Mouse (Mus musculus) forebrain, embryonic 11.5 days (tissue): ENCODE results near the gene Frs2. TPM values are rescaled to one million over a fixed set of nuclear protein-coding genes. Genes with fewer than 3 reads are reported as not detected.

Experiments
- ATAC-seq: fragments of 200-750 bp; cut with Nextera tagmentation; replicated peaks from 2 replicates; pipeline ENCODE4 v1.8.0; 2017; ENCODE audit warnings: moderate TSS enrichment; ENCODE audit not compliant: low FRiP score
- DNase-seq: peaks from one replicate; pipeline ENCODE4 v3.0.0-alpha.2; 2017; ENCODE audit warnings: low spot score
- H3K27ac ChIP-seq: fragments of 300-500 bp; sonication (generic); 2 replicates; pipeline ENCODE4 v1.5.1; 2014; ENCODE audit warnings: low read depth, low read length
- H3K27me3 ChIP-seq: fragments of 300-500 bp; sonication (generic); 2 replicates; pipeline ENCODE4 v1.6.1; 2014; ENCODE audit warnings: mild to moderate bottlenecking, low read length, mixed read lengths; ENCODE audit not compliant: control insufficient read depth, insufficient read depth
- H3K36me3 ChIP-seq: fragments of 300-500 bp; sonication (generic); 2 replicates; pipeline ENCODE4 v1.6.1; 2014; ENCODE audit warnings: mild to moderate bottlenecking, low read length, moderate library complexity, mixed read lengths; ENCODE audit not compliant: control insufficient read depth, insufficient read depth
- H3K4me1 ChIP-seq: fragments of 300-500 bp; sonication (generic); replicated peaks from 2 replicates; pipeline ENCODE4 v1.6.1; 2014; ENCODE audit warnings: low read length, mixed read lengths; ENCODE audit not compliant: control insufficient read depth, insufficient read depth
- H3K4me2 ChIP-seq: fragments of 300-500 bp; sonication (generic); 2 replicates; pipeline ENCODE4 v1.6.1; 2014; ENCODE audit warnings: low read depth, mild to moderate bottlenecking, low read length, moderate library complexity, mixed read lengths; ENCODE audit not compliant: severe bottlenecking
- H3K4me3 ChIP-seq: fragments of 300-500 bp; sonication (generic); 2 replicates; pipeline ENCODE4 v1.5.1; 2014; ENCODE audit warnings: low read depth, low read length
- H3K9ac ChIP-seq: fragments of 300-500 bp; sonication (generic); 2 replicates; pipeline ENCODE4 v1.6.1; 2014; ENCODE audit warnings: low read length
- H3K9me3 ChIP-seq: fragments of 300-500 bp; sonication (generic); 2 replicates; pipeline ENCODE4 v1.6.1; 2016; ENCODE audit warnings: low read length, mixed read lengths; ENCODE audit not compliant: control insufficient read depth
- WGBS: fragments of 180-500 bp; shearing (Covaris S2); extraction: QIAGEN DNeasy Blood & Tissue Kit; methylation state at CpG from one replicate; pipeline ENCODE4 v1.1.7; 2014; 5-methylcytosine and 5-hydroxymethylcytosine counted together
- polyA plus RNA-seq: library from polyadenylated mRNA; unstranded; fragments of >200 nt; fragmentation: Nextera tagmentation; extraction: Ambion mirVana; gene quantifications from 2 replicates; pipeline ENCODE4 v1.2.1, GENCODE M21; 2014

The Frs2 gene
- polyA plus RNA-seq, 1 experiment from 2014 or later: 29.4 TPM

DNA sequence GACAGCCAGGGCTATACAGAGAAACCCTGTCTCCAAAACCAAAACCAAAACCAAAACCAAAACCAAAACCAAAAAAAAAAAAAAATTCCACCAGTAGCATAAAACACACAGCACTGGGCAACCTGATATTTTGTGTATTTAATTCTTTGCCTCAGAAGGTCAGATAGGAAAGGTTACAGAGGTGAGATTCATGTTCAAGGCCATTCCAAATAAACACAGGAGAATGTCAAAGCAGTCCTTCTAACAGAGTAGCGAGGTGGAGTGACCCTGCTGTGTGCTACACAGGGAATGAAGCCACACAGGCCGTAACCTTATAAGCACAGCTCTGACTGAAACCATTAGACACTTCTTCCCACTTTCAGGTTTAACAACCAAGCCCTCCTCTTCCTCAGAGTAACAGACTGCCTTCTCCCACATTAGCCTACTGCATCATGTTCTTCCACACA, 66.4 kb downstream of the Frs2 start:
- Histone ChIP-seq H3K9ac (no peak overlapping the region), H3K4me2 (no peak overlapping the region), H3K9me3 (no peaks in the 10 kb centered on the region), H3K36me3 (no peaks in the 10 kb centered on the region), H3K4me1 (no peaks in the 10 kb centered on the region), H3K4me3 (no peak overlapping the region), H3K27me3 (no peaks in the 10 kb centered on the region), H3K27ac (no peak overlapping the region)
- WGBS: 80% methylated on average over 2 of the region's 2 CpGs
- DNase-seq (no peak), ATAC-seq (no peak)

DNA sequence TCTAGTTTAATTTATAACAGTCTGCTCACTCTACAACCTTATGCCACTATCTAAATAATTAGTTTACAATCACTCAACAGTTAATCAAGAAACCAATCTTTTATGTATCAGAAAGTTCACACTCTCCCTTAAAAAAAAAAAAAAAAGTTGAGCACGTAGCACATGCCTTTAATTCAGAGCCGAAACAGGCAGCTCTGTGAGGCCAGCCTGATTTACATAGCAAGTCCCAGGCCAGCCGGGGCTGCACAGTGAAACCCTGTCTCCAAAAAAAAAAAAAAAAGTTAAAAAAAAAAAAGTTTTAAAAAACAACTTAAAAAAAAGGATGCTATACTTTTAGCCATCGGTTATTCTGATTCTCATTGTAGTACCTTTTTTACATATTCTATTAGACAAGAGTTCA, 67.0 kb downstream of the Frs2 start:
- Histone ChIP-seq H3K27me3 (no peaks in the 10 kb centered on the region), H3K4me2 (no peak overlapping the region), H3K9me3 (no peaks in the 10 kb centered on the region), H3K9ac (no peak overlapping the region), H3K4me1 (no peaks in the 10 kb centered on the region), H3K36me3 (no peaks in the 10 kb centered on the region), H3K4me3 (no peak overlapping the region), H3K27ac (no peak overlapping the region)
- DNase-seq: no peak
- WGBS: 84% methylated on average over 4 of the region's 4 CpGs
- ATAC-seq: no peak

DNA sequence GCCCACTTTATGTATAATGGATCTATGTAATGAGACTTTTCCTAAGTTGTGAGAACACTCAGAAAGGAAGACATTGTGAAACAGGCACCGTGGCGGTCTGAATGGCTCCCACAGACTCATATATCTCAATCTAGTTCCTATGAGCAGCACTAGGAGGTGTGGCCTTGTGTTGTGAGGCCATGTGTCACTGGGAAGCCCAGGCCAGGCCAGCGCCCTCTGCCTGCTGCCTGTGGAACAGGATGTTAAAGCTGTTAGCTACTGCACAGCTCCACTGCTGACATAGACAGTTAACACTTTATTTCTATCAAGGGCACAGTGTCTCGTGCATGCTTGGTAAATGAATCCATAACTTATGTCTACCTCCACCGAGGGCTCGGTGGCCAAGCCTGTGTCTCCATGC, 70.0 kb downstream of the Frs2 start:
- no peak overlapping the region for H3K9ac ChIP-seq
- WGBS: 83% methylated on average over 6 of the region's 6 CpGs
- no peaks in the 10 kb centered on the region for H3K4me1 ChIP-seq
- no peak overlapping the region for H3K4me3 ChIP-seq
- no peaks in the 10 kb centered on the region; the same call in 1 of the 2 replicates for H3K36me3 ChIP-seq
- ATAC-seq (peak; percentile 67; the same call in 1 of the 2 replicates), DNase-seq (peak; percentile 63)
- H3K9me3 ChIP-seq: no peaks in the 10 kb centered on the region
- no peak overlapping the region for H3K4me2 ChIP-seq
- H3K27me3 ChIP-seq: no peaks in the 10 kb centered on the region
- no peak overlapping the region for H3K27ac ChIP-seq

DNA sequence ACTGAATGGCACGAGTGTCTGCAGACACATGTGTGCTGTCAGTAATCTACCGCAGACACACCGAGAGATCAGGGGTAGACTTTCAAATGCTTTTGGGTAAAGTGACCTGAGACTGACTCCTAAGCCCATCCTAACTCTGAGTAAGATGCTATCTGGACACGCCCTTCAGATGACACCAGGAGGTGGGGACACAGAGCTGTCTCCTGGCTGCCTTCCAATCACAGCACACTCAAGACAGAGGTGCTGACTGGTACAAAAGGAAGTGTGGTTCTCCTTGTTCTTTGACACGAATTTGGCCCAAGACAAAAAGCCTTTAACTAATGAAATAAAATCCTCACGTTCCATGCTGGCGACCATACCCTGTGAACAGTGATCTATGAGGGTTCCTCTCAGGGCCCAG, 75.2 kb downstream of the Frs2 start:
- Histone ChIP-seq H3K4me1 (no peaks in the 10 kb centered on the region), H3K27ac (no peak overlapping the region), H3K27me3 (no peaks in the 10 kb centered on the region), H3K9me3 (no peaks in the 10 kb centered on the region), H3K4me2 (no peak overlapping the region), H3K4me3 (no peak overlapping the region), H3K36me3 (no peaks in the 10 kb centered on the region; the same call in 1 of the 2 replicates), H3K9ac (no peak overlapping the region)
- WGBS: 88% methylated on average over 7 of the region's 7 CpGs
- DNase-seq (no peak), ATAC-seq (no peak)

DNA sequence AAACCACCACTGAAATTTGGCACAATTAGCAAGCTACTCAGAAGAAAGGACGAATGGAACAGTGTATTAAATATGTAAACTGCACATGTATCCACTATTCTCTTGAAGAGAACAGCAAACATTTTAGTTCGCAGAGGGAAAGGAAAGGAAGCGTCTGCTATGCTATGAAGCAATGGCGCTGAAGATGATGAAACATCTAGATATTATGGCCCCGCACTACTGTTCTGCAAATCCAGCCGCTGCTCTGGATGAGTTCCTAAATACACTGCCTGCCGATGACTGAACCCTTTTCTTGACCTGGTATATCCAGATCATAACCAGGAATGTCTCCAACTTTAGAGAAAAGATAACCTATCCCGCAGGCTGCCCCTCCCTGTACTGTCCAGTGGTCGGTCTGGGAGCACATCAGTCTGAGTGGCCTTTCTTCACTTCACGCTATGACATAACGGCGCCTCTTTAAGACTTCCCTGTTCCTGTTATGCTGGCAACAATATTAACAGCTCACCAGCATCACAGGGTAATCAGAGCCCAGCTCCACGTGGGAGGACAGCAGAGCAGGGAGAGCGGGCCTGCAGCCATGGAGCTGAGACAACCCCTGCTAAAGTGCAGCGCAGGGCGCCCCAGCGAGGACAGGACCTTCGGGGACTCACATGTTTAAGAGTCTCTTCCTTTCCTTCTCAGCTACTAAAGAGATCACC, 76.0 kb downstream of the Frs2 start:
- ATAC-seq (no peak), DNase-seq (no peak)
- Histone ChIP-seq H3K4me3 (no peak overlapping the region), H3K27me3 (no peaks in the 10 kb centered on the region), H3K36me3 (no peaks in the 10 kb centered on the region; the same call in 1 of the 2 replicates), H3K9me3 (no peaks in the 10 kb centered on the region), H3K9ac (no peak overlapping the region), H3K4me2 (no peak overlapping the region), H3K4me1 (no peaks in the 10 kb centered on the region), H3K27ac (no peak overlapping the region)
- 95% methylated on average over 18 of the region's 18 CpGs for WGBS

DNA sequence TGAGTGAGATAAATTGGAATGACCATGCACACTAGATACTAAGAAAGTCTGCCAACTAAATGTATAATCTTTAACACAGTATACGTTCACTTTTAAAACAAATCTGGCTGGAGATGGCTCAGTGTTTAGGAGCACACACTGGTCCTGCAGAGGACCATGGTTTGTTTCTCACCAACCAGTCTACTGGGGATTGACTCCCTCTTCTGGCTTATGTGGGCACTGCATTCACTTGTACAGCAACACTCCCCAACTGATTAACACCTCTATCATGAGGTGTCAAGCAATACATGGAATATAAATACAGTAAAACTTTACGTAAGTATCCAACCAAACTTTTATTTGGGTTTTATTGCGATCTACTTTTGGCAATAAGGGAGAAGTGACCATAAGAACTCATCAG, 79.2 kb downstream of the Frs2 start:
- 95% methylated on average over 3 of the region's 3 CpGs for WGBS
- DNase-seq: no peak
- Histone ChIP-seq H3K4me1 (no peaks in the 10 kb centered on the region), H3K4me3 (no peak overlapping the region), H3K36me3 (no peaks in the 10 kb centered on the region; the same call in 1 of the 2 replicates), H3K9ac (no peak overlapping the region), H3K4me2 (no peak overlapping the region), H3K27me3 (no peaks in the 10 kb centered on the region), H3K27ac (no peak overlapping the region), H3K9me3 (no peaks in the 10 kb centered on the region)
- no peak for ATAC-seq

DNA sequence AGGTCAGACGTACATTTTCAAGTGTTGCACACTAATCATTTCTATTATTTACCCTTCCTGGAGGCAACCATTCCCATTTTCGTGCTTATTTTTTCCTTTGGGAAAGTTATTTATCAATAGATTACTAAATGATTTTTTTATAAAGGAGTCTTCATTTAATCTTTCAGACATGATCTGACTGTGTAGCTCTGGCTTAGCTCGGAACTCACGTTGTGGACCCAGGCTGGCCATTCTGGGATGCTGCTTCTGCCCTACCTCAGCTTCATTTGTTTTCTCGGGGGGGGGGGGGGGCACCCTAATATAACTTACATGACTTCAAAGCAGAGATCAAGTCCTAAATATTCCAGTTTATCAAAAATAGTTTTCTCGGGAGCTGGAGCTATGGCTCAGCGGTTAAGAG, 84.3 kb downstream of the Frs2 start:
- DNase-seq (peak; percentile 54), ATAC-seq (peak; percentile 55; the same call in 1 of the 2 replicates)
- H3K4me2 ChIP-seq: peak overlapping the region; percentile 47
- no peaks in the 10 kb centered on the region for H3K9me3 ChIP-seq
- 11% methylated on average over 7 of the region's 7 CpGs for WGBS
- H3K4me1 ChIP-seq: peaks cover 4% of the 10 kb centered on the region; the same call in 1 of the 2 replicates
- peaks cover 22% of the 10 kb centered on the region for H3K36me3 ChIP-seq
- peak overlapping the region; percentile 98 for H3K4me3 ChIP-seq
- H3K27me3 ChIP-seq: no peaks in the 10 kb centered on the region
- H3K27ac ChIP-seq: peak overlapping the region; percentile 55; the same call in 1 of the 2 replicates
- H3K9ac ChIP-seq: peak overlapping the region; percentile 51

DNA sequence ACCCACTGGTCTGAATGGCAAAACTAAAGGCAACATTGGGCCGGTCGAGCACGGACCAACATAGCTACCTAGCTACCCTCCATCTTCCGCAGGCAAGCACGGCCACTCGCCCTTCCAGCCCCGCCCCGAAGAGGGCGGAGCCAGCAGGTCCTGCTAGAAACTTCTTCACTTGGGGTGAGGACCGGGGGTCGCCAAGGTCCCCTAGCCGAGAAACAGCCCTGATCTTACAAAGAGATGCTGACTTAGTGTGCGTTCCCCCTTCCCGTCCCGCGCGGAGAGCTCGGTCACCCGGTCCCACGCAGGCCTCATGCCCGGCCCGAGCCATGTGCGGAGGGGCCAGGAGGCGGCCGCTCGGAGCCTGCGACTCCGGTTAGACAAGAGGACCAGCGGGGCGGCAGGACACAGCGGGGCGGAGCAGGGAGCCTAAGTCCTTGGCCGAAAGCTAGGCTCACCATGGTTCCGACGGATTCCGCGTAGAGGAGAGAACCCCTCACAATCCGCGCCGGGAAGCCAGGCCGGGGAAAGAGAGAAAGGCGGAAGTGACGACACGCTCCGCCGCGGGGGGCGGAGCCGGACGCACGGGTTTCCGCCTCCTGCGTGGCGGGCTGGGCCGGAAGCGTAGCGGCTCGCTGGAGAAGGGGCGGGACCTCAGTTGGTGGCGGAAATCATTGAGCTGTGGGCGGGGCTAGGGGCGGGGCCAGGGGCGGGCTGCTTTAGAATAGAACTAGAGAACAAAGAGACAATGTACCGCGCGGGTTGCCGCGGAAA, 84.9 kb downstream of the Frs2 start, which contains the start of gene Cct2:
TSS of gene Cct2 (minus strand) at position 561 of the 768 bp plus-strand sequence.
- H3K4me2 ChIP-seq: peak within 1 kb of the TSS; percentile 71
- H3K27me3 ChIP-seq: no peaks in the 10 kb centered on the region
- under 1% methylated on average over 67 of the region's 68 CpGs for WGBS
- peaks cover 22% of the 10 kb centered on the region for H3K36me3 ChIP-seq
- no peaks in the 10 kb centered on the region for H3K9me3 ChIP-seq
- DNase-seq (peak; percentile 99), ATAC-seq (peak; percentile 94)
- peaks cover 6% of the 10 kb centered on the region; the same call in 1 of the 2 replicates for H3K4me1 ChIP-seq
- H3K9ac ChIP-seq: peak within 1 kb of the TSS; percentile 84
- peak within 1 kb of the TSS; percentile 98 for H3K4me3 ChIP-seq
- peak within 1 kb of the TSS; percentile 62 for H3K27ac ChIP-seq
